Mouse (Mus musculus) stomach, embryonic 14.5 days (tissue): Measurements from ENCODE around the gene Bace1. TPM values are rescaled to one million over a fixed set of nuclear protein-coding genes. Genes with fewer than 3 reads are reported as not detected.

Experiments
- ATAC-seq: fragments of 200-750 bp; cut with Nextera tagmentation; 2 replicates; pipeline ENCODE4 v1.8.0; 2017; ENCODE audit warnings: low read depth, moderate TSS enrichment; ENCODE audit not compliant: insufficient number of reproducible peaks, insufficient read depth, low FRiP score
- H3K27ac ChIP-seq: fragments of 300-500 bp; sonication (generic); 2 replicates; pipeline ENCODE4 v1.5.1; 2014; ENCODE audit warnings: mild to moderate bottlenecking, low read length, moderate library complexity, mixed read lengths
- H3K27me3 ChIP-seq: fragments of 300-500 bp; sonication (generic); 2 replicates; pipeline ENCODE4 v1.6.1; 2014; ENCODE audit warnings: low read length, control low read depth, mixed read lengths; ENCODE audit not compliant: control insufficient read depth, insufficient read depth
- H3K36me3 ChIP-seq: fragments of 300-500 bp; sonication (generic); 2 replicates; pipeline ENCODE4 v1.6.1; 2014; ENCODE audit warnings: mild to moderate bottlenecking, control low read depth, low read length, moderate library complexity, mixed read lengths; ENCODE audit not compliant: control insufficient read depth, insufficient read depth
- H3K4me1 ChIP-seq: fragments of 300-500 bp; sonication (generic); 2 replicates; pipeline ENCODE4 v1.6.1; 2014; ENCODE audit warnings: low read length, control low read depth, mixed read lengths; ENCODE audit not compliant: control insufficient read depth, insufficient read depth
- H3K4me2 ChIP-seq: fragments of 300-500 bp; sonication (generic); replicated peaks from 2 replicates; pipeline ENCODE4 v1.6.1; 2014; ENCODE audit warnings: low read depth, low read length, control low read depth
- H3K4me3 ChIP-seq: fragments of 300-500 bp; sonication (generic); 2 replicates; pipeline ENCODE4 v1.5.1; 2014; ENCODE audit warnings: low read depth, low read length, control low read depth
- H3K9ac ChIP-seq: fragments of 300-500 bp; sonication (generic); replicated peaks from 2 replicates; pipeline ENCODE4 v1.6.1; 2014; ENCODE audit warnings: low read depth, mild to moderate bottlenecking, control low read depth, low read length, moderate library complexity, mixed read lengths
- H3K9me3 ChIP-seq: fragments of 300-500 bp; sonication (generic); 2 replicates; pipeline ENCODE4 v1.6.1; 2016; ENCODE audit warnings: low read depth, low read length, control low read depth; ENCODE audit not compliant: control insufficient read depth
- WGBS: fragments of 180-500 bp; shearing (Covaris S2); extraction: QIAGEN DNeasy Blood & Tissue Kit; methylation state at CpG from one replicate; pipeline ENCODE4 v1.1.7; 2014; 5-methylcytosine and 5-hydroxymethylcytosine counted together
- polyA plus RNA-seq: library from polyadenylated mRNA; unstranded; fragments of >200 nt; fragmentation: Nextera tagmentation; extraction: Ambion mirVana; gene quantifications from 2 replicates; pipeline ENCODE4 v1.2.1, GENCODE M21; 2014

Bace1 gene
- polyA plus RNA-seq, 1 experiment from 2014 or later: 34.3 TPM

- 92% methylated on average over 21 of the region's 21 CpGs for WGBS
- Histone ChIP-seq H3K9me3 (no peaks in the 10 kb centered on the region), H3K4me2 (no peak overlapping the region), H3K36me3 (peaks cover 9% of the 10 kb centered on the region; the same call in 1 of the 2 replicates), H3K27ac (no peak overlapping the region), H3K27me3 (no peaks in the 10 kb centered on the region), H3K4me1 (peaks cover 3% of the 10 kb centered on the region; the same call in 1 of the 2 replicates), H3K4me3 (no peak overlapping the region), H3K9ac (no peak overlapping the region)
- ATAC-seq: 0 out of 2 replicates have a peak, but pooled peaks have one; percentile 26
Observed at GRCm38 (mm10) chr9:45803070-45803774, 35.2 kb upstream of the Bace1 start.

GRCm38 (mm10) chr9:45806847-45807246, 31.5 kb upstream of the Bace1 start:
- no peak for ATAC-seq
- no peaks in the 10 kb centered on the region for H3K4me1 ChIP-seq

GRCm38 (mm10) chr9:45807337-45807736, 31.0 kb upstream of the Bace1 start:
- no peaks in the 10 kb centered on the region for H3K4me1 ChIP-seq
- no peak overlapping the region for H3K27ac ChIP-seq
- H3K4me2 ChIP-seq: no peak overlapping the region
- no peak overlapping the region for H3K9ac ChIP-seq
- ATAC-seq: no peak
- 84% methylated on average over 11 of the region's 11 CpGs for WGBS
- no peak overlapping the region for H3K4me3 ChIP-seq
- H3K27me3 ChIP-seq: no peaks in the 10 kb centered on the region
- H3K36me3 ChIP-seq: peaks cover 9% of the 10 kb centered on the region
- no peaks in the 10 kb centered on the region for H3K9me3 ChIP-seq

More at GRCm38 (mm10) chr9:45806847-45807246, 31.5 kb upstream of the Bace1 start:
- H3K4me2 ChIP-seq: no peak overlapping the region
- H3K4me3 ChIP-seq: no peak overlapping the region
- no peaks in the 10 kb centered on the region for H3K27me3 ChIP-seq
- no peak overlapping the region for H3K9ac ChIP-seq
- no peak overlapping the region for H3K27ac ChIP-seq
- 93% methylated on average over 11 of the region's 11 CpGs for WGBS
- H3K9me3 ChIP-seq: no peaks in the 10 kb centered on the region
- peaks cover 9% of the 10 kb centered on the region for H3K36me3 ChIP-seq

GRCm38 (mm10) chr9:45807761-45808160, 30.6 kb upstream of the Bace1 start:
- Histone ChIP-seq H3K9me3 (no peaks in the 10 kb centered on the region), H3K27me3 (no peaks in the 10 kb centered on the region), H3K36me3 (peaks cover 9% of the 10 kb centered on the region), H3K27ac (no peak overlapping the region), H3K4me1 (no peaks in the 10 kb centered on the region), H3K4me3 (no peak overlapping the region), H3K4me2 (no peak overlapping the region), H3K9ac (no peak overlapping the region)
- no peak for ATAC-seq
- 79% methylated on average over 8 of the region's 8 CpGs for WGBS

- H3K36me3 ChIP-seq: peaks cover 9% of the 10 kb centered on the region
- no peak for ATAC-seq
- no peaks in the 10 kb centered on the region for H3K4me1 ChIP-seq
- no peaks in the 10 kb centered on the region for H3K9me3 ChIP-seq
- no peak overlapping the region for H3K27ac ChIP-seq
- H3K27me3 ChIP-seq: no peaks in the 10 kb centered on the region
- no peak overlapping the region for H3K9ac ChIP-seq
- no peak overlapping the region for H3K4me2 ChIP-seq
- no peak overlapping the region for H3K4me3 ChIP-seq
- WGBS: 59% methylated on average over 5 of the region's 5 CpGs
Observed at GRCm38 (mm10) chr9:45811946-45812345, 26.4 kb upstream of the Bace1 start.

- Histone ChIP-seq H3K36me3 (peaks cover 8% of the 10 kb centered on the region), H3K9me3 (no peaks in the 10 kb centered on the region), H3K27ac (no peak overlapping the region), H3K4me2 (no peak overlapping the region), H3K27me3 (no peaks in the 10 kb centered on the region), H3K9ac (no peak overlapping the region), H3K4me1 (no peaks in the 10 kb centered on the region), H3K4me3 (no peak overlapping the region)
- ATAC-seq: no peak
- 73% methylated on average over 9 of the region's 9 CpGs for WGBS
Observed at GRCm38 (mm10) chr9:45815113-45815512, 23.3 kb upstream of the Bace1 start.

- H3K27ac ChIP-seq: no peak overlapping the region
- ATAC-seq: no peak
- WGBS: 77% methylated on average over 10 of the region's 10 CpGs
Observed at GRCm38 (mm10) chr9:45815525-45815924, 22.9 kb upstream of the Bace1 start.

GRCm38 (mm10) chr9:45818406-45819011, 19.9 kb upstream of the Bace1 start:
- H3K9ac ChIP-seq: no peak overlapping the region
- peaks cover 10% of the 10 kb centered on the region for H3K36me3 ChIP-seq
- no peaks in the 10 kb centered on the region for H3K9me3 ChIP-seq
- H3K4me1 ChIP-seq: no peaks in the 10 kb centered on the region
- WGBS: 81% methylated on average over 9 of the region's 9 CpGs
- no peak overlapping the region for H3K4me3 ChIP-seq
- no peak overlapping the region for H3K27ac ChIP-seq
- no peak overlapping the region for H3K4me2 ChIP-seq
- no peaks in the 10 kb centered on the region for H3K27me3 ChIP-seq
- ATAC-seq: no peak

More at GRCm38 (mm10) chr9:45815525-45815924, 22.9 kb upstream of the Bace1 start:
- Histone ChIP-seq H3K36me3 (peaks cover 8% of the 10 kb centered on the region), H3K4me1 (no peaks in the 10 kb centered on the region), H3K4me2 (no peak overlapping the region), H3K27me3 (no peaks in the 10 kb centered on the region), H3K9me3 (no peaks in the 10 kb centered on the region), H3K9ac (no peak overlapping the region), H3K4me3 (no peak overlapping the region)
